Mouse (Mus musculus) frontal cortex, postnatal 25 days (tissue): ENCODE measurements around the gene L3hypdh.

Source experiments
- DNase-seq, 2 experiments: peaks; one replicate each; pipeline ENCODE4 v3.0.0; 2022; ENCODE audit warnings: low spot score in 2 of 2

L3hypdh gene

DNA sequence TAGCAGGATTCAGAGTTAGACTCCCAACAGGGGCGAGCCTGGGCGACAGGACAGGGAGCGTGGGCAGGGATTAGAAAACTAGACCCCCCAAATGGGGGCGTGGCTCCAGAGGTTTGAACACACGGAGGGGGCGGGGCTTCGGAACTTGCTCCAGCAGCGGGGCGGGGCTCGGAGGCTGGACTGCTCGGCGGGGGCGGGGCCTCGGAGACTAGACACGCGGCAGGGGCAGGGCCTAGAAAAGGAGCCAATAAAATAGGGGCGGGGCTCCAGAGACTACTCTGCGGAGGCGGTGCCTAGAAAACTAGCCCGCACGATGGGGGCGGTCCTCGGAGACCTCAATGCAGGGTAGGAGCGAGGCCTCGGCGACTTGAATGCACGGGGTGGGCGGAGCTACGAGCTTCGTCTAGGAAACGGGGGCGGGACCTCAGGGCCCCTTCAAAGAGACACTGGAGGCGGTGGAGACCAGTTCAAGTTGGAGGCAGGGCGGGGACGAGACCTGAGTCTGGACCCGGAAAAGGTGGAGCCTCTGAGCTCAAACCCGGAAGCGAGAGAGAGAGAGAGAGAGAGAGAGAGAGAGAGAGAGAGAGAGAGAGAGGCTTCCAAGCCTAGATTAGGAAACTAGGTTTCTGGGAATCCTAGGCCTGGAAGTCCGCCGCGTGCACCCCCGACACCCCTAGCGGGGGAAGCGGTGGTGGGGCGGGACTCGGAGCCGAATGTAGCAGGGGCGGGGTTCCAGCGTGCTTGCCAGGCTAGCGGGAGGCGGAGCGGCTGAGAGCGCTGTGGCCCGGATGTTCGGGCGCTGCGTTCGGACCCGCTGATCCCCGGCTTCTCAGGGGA lies at the start of gene L3hypdh, which contains the start of gene Jkamp:
L3hypdh (minus strand) TSS at position 111 of the 837 bp plus-strand sequence.
Jkamp (plus strand) TSS at position 261 of the 837 bp plus-strand sequence.
- DNase-seq = peak; percentile 93 to 97

GRCm38 (mm10) chr12:72129203-72129602 lies 44.0 kb upstream of the L3hypdh start:
- no peak for DNase-seq

DNA sequence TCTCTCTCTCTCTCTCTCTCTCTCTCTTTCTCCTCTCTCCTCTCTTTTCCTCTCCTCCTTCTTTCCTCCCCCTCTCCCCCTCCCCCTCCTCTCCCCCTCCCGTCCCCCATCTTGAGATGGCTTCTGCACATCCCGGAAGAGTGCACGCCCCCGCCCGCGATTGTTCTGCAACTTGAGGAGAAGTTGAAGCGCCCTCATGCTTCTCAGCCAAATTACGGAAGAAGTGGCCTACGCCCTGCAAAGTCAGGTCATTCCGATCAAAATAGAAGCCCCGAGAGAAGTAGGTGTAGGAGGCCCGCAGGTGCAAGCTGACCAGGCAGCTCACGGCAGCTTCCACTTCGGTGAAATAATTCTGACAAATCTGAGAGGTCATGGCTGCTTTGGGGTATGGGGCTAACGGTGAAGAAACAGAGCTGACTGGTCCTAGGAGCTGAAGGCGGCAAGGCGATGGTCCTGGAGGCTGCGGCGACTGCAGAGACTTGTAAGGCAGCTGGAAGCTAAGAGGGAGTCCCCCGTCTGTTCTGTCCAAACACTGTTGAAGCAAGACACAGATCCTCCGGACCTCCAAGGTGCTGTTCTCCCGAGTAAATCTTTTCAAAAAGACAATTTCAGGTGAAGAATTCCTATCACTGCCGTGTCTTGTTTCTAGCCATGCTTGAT lies 30.6 kb upstream of the L3hypdh start:
- no peak for DNase-seq

DNA sequence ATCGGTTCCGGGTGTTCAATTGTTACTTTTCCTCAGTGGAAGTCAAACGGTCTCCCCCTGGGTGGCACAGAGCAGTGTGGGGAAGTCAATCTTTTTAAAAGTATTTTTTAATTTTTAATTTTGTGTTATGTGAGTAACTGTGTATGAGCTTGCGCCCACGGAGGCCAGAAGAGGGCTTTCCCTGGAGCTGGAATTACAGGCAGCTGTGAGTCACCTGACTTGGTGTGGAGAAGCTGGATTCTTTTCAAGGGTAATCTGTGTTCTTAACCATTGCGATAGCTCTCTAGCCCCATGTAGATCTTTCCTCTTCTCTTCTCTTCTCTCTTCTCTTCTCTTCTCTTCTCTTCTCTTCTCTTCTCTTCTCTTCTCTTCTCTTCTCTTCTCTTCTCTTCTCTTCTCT lies 29.9 kb upstream of the L3hypdh start:
- no peak for DNase-seq

DNA sequence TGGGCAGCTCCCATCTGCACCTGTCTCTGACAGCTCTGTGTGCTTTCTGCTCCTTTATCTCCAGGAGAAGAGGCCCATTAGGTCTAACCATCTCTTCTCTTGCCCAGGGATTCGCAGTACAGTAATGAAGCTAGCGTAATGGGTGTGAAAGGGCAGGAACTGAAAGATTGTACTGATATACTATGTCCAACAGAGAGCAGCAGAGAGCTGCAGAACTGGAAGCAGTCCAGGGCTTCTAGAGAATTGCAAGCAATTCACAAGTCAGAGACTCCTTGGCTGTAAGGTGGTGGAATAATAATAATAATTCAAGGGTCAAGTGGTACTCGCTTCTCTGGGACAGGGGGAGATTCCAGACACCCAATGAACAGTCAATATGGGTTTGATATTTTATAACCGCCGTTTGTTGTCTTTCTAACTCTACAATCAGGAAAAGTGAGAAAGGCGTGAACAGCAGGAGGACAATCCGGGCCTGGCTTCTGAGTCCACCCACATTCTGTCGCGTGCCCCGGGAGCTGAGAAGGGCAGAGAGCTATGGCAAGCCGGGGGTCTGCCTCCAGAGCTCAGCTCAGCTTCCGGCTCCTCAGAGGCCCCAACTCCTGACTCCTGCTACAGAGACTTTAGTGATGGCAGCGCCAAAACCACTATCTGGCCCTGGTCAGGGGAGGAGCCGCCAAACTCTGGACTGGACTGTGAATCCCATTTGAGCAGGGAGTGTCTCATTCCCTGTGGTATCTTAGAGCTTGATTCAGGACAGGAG lies 19.5 kb upstream of the L3hypdh start:
- peak; percentile 43 to 63 for DNase-seq

DNA sequence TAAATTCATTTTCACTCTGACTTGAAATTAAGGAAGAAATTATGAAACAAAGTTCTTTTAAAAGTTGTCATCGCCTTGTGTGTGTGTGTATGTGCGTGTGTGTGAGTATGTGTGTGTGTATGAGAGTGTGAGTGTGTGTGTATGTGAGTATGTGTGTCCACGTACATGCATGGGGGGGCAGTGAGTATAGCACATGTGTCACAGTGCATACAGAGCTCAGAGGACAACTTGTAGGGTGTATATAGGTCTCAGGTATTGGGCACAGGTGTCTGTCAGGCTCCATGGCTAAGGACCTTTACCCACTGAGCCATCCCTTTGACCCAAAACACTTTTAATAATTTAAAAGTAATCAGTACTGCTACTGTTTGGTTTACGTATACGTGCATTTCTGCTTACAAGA lies 18.8 kb upstream of the L3hypdh start:
- DNase-seq = no peak

GRCm38 (mm10) chr12:72102776-72103175 lies 17.5 kb upstream of the L3hypdh start:
- no peak for DNase-seq

- DNase-seq = no peak
Measured at GRCm38 (mm10) chr12:72096966-72097365, 11.7 kb upstream of the L3hypdh start.

GRCm38 (mm10) chr12:72089802-72090201 lies 4.6 kb upstream of the L3hypdh start:
- DNase-seq = no peak

DNA sequence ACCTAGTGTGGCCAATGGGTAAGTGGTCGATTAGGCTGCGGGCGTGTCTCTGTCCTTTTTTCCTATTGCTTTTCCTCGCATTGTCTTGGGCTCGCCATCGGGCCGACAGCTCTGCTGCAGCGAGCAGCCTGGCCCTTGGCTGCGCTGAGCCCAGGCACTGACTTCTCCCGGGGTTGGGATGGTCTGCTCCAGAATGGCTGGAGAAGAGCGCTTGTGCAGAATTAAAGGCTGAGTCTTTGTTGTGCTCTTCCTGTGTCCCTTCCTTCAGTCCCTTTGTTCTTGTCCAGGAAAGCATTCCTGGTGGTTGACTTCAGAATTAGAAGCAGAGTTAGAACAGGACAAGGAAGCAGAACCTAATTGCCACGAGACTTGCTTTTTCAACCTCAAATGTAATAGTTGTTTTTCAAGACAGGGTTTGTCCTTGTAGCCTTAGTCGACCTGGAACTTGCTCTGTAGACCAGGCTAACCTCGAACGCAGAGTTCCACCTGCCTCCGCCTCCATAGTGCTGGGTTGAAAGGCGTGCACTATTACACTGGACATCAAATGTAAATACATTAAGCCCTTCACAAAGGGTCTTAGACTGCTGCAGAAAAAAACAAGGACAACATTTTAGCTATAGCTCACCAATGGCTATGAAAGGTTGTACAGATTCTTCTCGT lies 1.1 kb upstream of the L3hypdh start:
- no peak for DNase-seq

GRCm38 (mm10) chr12:72085024-72085328 lies 263 bp downstream of the L3hypdh start:
- DNase-seq = no peak

- DNase-seq = no peak
Measured at GRCm38 (mm10) chr12:72084261-72085023, 797 bp downstream of the L3hypdh start.

DNA sequence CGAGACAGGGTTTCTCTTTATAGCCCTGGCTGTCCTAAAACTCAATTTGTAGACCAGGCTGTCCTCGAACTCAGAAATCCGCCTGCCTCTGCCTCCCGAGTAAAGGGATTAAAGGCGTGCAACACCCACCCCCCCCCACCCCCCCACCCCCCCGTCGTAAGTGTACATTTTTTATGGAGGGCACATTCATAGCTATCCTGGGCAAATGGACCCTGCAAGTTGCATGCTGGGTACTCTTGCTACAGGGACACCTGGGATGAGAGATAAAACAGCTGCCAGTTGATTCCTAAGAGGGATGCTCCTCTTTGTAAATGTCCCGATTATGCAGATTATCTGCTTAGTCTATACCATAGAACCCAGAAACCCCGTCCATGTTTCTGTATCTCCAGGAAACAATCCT lies 2.0 kb downstream of the L3hypdh start:
- DNase-seq = no peak

DNA sequence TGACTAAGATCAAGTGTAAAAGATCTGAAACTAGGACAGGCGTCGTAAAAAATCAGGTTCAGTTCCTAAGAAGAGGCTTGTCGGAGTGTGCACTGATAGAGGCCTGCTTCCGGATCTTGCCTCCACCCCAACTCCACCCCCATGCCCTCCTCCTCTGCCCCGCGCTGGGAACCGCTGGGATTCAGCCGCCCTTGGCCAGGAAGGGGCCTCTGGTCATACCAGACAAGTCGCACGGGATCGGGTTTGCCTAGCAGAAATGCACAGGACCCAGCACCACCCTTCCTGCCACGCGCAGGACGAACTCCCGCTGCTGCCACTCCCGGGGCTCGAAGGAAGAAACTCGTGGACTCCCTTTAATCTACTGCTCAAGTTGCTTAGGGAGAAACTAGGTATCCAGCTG lies 2.9 kb downstream of the L3hypdh start:
- no peak for DNase-seq

GRCm38 (mm10) chr12:72081961-72082360 lies 3.3 kb downstream of the L3hypdh start:
- no peak for DNase-seq

GRCm38 (mm10) chr12:72078248-72078647 lies 7.0 kb downstream of the L3hypdh start:
- DNase-seq = no peak

DNA sequence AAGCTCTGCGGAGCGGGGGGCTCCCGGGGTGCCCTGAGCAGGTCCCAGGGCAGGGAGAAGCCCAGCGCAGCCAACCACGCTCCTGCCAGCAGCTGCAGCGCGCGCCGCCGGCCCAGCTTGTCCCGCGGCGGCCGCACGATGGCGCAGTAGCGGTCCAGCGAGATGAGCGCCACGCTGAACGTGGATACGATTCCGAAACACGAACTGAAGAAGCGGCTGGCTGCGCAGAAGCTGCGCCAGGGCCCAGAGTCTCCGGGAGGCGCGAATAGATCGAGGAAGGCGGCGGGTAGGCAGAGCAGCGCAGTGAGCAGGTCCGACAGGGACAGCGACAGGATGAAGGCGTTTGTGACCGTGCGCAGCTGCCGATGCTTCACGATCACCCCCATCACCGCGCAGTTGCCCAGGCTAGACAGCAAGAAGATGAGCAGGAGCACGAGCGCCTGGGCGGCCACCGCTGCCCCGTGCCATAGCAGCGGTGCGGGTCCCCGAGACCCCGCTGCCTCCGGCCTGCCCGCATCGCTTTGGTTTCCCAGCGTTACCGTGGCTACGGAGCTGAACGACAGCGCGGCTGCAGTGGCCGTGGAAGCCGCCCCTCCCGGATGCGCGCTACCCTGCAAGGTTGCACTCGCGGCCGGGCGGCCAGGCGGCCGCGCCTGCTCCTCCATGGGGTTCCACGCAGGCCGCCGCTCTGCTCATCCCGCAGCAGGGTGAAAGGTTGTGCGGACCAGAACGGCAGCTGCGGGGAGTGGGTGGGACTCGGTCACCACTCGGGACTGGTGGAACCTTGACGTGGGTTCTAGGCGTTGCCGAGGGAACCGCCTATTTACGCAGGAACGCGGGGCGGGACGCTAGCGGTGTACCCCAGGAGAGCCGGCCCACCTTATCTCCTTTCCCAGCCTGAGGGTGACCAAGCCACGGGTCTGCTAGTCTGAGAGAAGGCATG lies 14.6 kb downstream of the L3hypdh start, which contains the start of gene Gpr135:
Gpr135 (minus strand) TSS at position 799 of the 943 bp plus-strand sequence.
- DNase-seq = peak; percentile 76 to 83

DNA sequence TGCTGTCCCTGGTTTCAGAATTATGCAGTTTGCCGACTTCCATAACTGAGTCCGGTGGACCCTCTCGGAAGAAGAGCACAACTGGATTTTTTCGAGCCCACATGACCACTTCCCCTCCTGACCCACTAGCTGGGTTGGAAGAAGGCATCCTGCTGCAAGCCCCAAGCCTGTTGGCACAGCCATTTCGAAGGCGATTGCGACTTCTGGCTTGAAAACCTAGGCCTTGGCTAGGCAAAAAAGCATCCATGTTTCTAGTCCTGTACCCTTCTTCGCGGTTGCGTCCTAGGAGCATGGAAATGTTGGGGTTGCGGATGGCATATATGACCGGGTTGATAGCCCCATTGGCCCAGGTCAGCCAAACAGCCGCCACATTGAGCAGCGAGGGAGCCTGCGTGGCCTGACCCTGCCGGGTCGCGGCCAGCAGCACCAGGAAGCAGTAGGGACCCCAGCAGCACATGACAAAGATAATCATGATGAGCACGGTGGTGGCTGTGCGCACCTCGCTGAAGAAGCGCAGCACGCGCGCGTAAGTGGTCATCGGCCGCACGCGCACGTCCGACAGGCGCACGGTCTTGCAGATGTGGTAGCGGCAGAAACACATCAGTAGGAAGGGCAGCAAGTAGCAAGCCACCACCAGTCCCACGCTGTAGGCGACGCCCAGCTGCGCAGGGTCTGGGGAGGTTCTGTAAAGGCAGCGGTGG lies 15.5 kb downstream of the L3hypdh start:
- peak; percentile 17 to 20 for DNase-seq

DNA sequence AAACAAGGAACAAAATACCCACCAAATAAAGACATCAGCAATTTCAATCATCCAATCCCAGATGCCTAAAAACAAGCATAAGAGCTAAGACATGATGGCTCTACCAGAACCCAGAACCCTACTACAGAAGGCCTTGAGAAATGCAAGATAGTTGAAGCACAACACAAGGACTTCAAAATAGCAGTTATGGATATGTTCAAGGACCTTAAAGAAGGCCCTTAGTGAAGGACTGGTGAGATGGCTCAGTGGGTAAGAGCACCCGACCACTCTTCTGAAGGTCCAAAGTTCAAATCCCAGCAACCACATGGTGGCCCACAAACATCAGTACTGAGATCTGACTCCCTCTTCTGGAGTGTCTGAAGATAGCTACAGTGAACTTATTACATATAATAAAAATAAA lies 27.5 kb downstream of the L3hypdh start:
- DNase-seq = no peak
